ENCODE assay signal across 8 mouse cellular contexts in genomic region chr4:114986591-114987432, GRCm38 (mm10). TPM values are rescaled to one million over a fixed set of nuclear protein-coding genes. Genes with fewer than 3 reads are reported as not detected.
DNase-seq lines count a peak whose midpoint lies in the region; ATAC-seq and TF ChIP-seq lines count a peak whose summit lies in the region.

Gene Cmpk1, minus strand, starts transcription at chr4:114987241.

- WGBS in embryonic facial prominence, embryonic 13.5 days = under 1% methylated on average over 89 of the region's 93 CpGs
- WGBS in heart, adult 2 months = under 1% methylated on average over 93 of the region's 93 CpGs
- WGBS in kidney, adult 2 months = under 1% methylated on average over 88 of the region's 93 CpGs
- under 1% methylated on average over 90 of the region's 93 CpGs for WGBS in limb, embryonic 11.5 days
- WGBS in midbrain, embryonic 13.5 days = under 1% methylated on average over 86 of the region's 93 CpGs

- peak within 1 kb of the TSS; percentile 81 for H3K4me3 ChIP-seq in embryonic facial prominence, embryonic 13.5 days
- peak within 1 kb of the TSS; percentile 70 for H3K4me3 ChIP-seq in heart, adult 2 months
- peak within 1 kb of the TSS; percentile 95 for H3K4me3 ChIP-seq in kidney, adult 2 months (ENCODE audit: insufficient read depth, low read depth, low read length)
- H3K4me3 ChIP-seq in limb, embryonic 11.5 days (ENCODE audit: low read depth, low read length) = peak within 1 kb of the TSS; percentile 90
- H3K4me3 ChIP-seq in midbrain, embryonic 13.5 days (replicated peaks) = peak within 1 kb of the TSS; percentile 71

- TF ChIP-seq POLR2A in heart, adult 2 months (IDR thresholded peaks at IDR 0.05; ENCODE audit: insufficient read depth, low read depth, low read length) = peak; percentile 86
- TF ChIP-seq POLR2A in kidney, adult 2 months (IDR thresholded peaks at IDR 0.05; ENCODE audit: low read depth, low read length) = peak; percentile 54

- DNase-seq in 416B (ENCODE audit: low read depth) = peak; percentile 87
- peak; percentile 62 to 68 for DNase-seq in adrenal gland, postnatal 4 days (ENCODE audit: low spot score in 2 of 2)
- DNase-seq in heart, adult 2 months = peak; percentile 92
- DNase-seq in kidney, adult 2 months = peak; percentile 92
- peak; percentile 85 for DNase-seq in limb, embryonic 11.5 days (ENCODE audit: low spot score)
- DNase-seq in spleen, adult 12 weeks (ENCODE audit: low spot score) = peak; percentile 73

- no peak for TF ChIP-seq CTCF in heart, adult 2 months (IDR thresholded peaks at IDR 0.05)
- no peak for TF ChIP-seq CTCF in kidney, adult 2 months (conservative IDR thresholded peaks at IDR 0.05; ENCODE audit: insufficient read depth, insufficient read length, low read depth, low read length)

- no peaks in the 10 kb centered on the region for H3K27me3 ChIP-seq in embryonic facial prominence, embryonic 13.5 days
- H3K27me3 ChIP-seq in heart, adult 2 months (ENCODE audit: control insufficient read depth, insufficient read depth, low read length) = no peaks in the 10 kb centered on the region
- no peaks in the 10 kb centered on the region for H3K27me3 ChIP-seq in kidney, adult 2 months (replicated peaks; ENCODE audit: control insufficient read depth, insufficient read depth, low read length)
- no peaks in the 10 kb centered on the region for H3K27me3 ChIP-seq in limb, embryonic 11.5 days (ENCODE audit: control insufficient read depth, insufficient read depth, low read length)
- H3K27me3 ChIP-seq in midbrain, embryonic 13.5 days = peaks cover 3% of the 10 kb centered on the region; the same call in 1 of the 2 replicates

- ATAC-seq in embryonic facial prominence, embryonic 13.5 days (ENCODE audit: insufficient number of reproducible peaks, insufficient read depth, low FRiP score, low TSS enrichment, low read depth) = peak; percentile 95
- ATAC-seq in limb, embryonic 11.5 days (ENCODE audit: insufficient number of reproducible peaks, low FRiP score, low TSS enrichment, low read depth) = peak; percentile 96
- ATAC-seq in midbrain, embryonic 13.5 days = peak; percentile 98

- H3K9me3 ChIP-seq in embryonic facial prominence, embryonic 13.5 days = no peaks in the 10 kb centered on the region
- H3K9me3 ChIP-seq in limb, embryonic 11.5 days (ENCODE audit: control insufficient read depth, low read length) = no peaks in the 10 kb centered on the region
- H3K9me3 ChIP-seq in midbrain, embryonic 13.5 days = no peaks in the 10 kb centered on the region

- H3K9ac ChIP-seq in embryonic facial prominence, embryonic 13.5 days = peak within 1 kb of the TSS; percentile 95
- peak within 1 kb of the TSS; percentile 99 for H3K9ac ChIP-seq in heart, adult 2 months (ENCODE audit: low read depth, low read length)
- H3K9ac ChIP-seq in limb, embryonic 11.5 days (ENCODE audit: low read length) = peak within 1 kb of the TSS; percentile 90
- peak within 1 kb of the TSS; percentile 94 for H3K9ac ChIP-seq in midbrain, embryonic 13.5 days (replicated peaks)

- TF ChIP-seq EP300 in heart, adult 2 months (IDR thresholded peaks at IDR 0.05; ENCODE audit: insufficient read depth, low read depth, low read length) = no peak

- peaks cover 10% of the 10 kb centered on the region for H3K4me1 ChIP-seq in embryonic facial prominence, embryonic 13.5 days
- peaks cover 5% of the 10 kb centered on the region for H3K4me1 ChIP-seq in heart, adult 2 months (ENCODE audit: control insufficient read depth, insufficient read depth, low read length)
- H3K4me1 ChIP-seq in kidney, adult 2 months (ENCODE audit: control insufficient read depth, insufficient read depth, low read length) = peaks cover 12% of the 10 kb centered on the region; the same call in 1 of the 2 replicates
- no peaks in the 10 kb centered on the region for H3K4me1 ChIP-seq in limb, embryonic 11.5 days (ENCODE audit: control insufficient read depth, insufficient read depth, low read length)
- H3K4me1 ChIP-seq in midbrain, embryonic 13.5 days (replicated peaks) = peaks cover 27% of the 10 kb centered on the region

- peak within 1 kb of the TSS; percentile 70 for H3K4me2 ChIP-seq in embryonic facial prominence, embryonic 13.5 days
- peak within 1 kb of the TSS; percentile 47 for H3K4me2 ChIP-seq in limb, embryonic 11.5 days (ENCODE audit: low read depth, severe bottlenecking)
- H3K4me2 ChIP-seq in midbrain, embryonic 13.5 days (replicated peaks) = peak within 1 kb of the TSS; percentile 80

- intact Hi-C loops in heart, adult 2 months (cut with DNase I) = loop anchor here (5.0 kb wide), 1 partner anchor 80 kb away; the partner anchor contains the start of gene Foxd2

- no peaks in the 10 kb centered on the region for H3K36me3 ChIP-seq in embryonic facial prominence, embryonic 13.5 days
- peaks cover 12% of the 10 kb centered on the region for H3K36me3 ChIP-seq in heart, adult 2 months (ENCODE audit: control insufficient read depth, insufficient read depth, low read length)
- H3K36me3 ChIP-seq in kidney, adult 2 months (ENCODE audit: control insufficient read depth, insufficient read depth, low read length) = no peaks in the 10 kb centered on the region
- no peaks in the 10 kb centered on the region for H3K36me3 ChIP-seq in limb, embryonic 11.5 days (ENCODE audit: control insufficient read depth, insufficient read depth, low read length)
- H3K36me3 ChIP-seq in midbrain, embryonic 13.5 days = no peaks in the 10 kb centered on the region

- H3K79me2 ChIP-seq in heart, adult 2 months (replicated peaks; ENCODE audit: control insufficient read depth, insufficient read depth, low read length) = peaks cover 2% of the 10 kb centered on the region; the same call in 1 of the 2 replicates

- H3K27ac ChIP-seq in embryonic facial prominence, embryonic 13.5 days = peak within 1 kb of the TSS; percentile 99
- peak within 1 kb of the TSS; percentile 98 for H3K27ac ChIP-seq in heart, adult 2 months
- H3K27ac ChIP-seq in kidney, adult 2 months (ENCODE audit: insufficient read depth, low read depth, low read length) = peak within 1 kb of the TSS; percentile 100
- peak within 1 kb of the TSS; percentile 97 for H3K27ac ChIP-seq in limb, embryonic 11.5 days (replicated peaks; ENCODE audit: low read depth, low read length)
- H3K27ac ChIP-seq in midbrain, embryonic 13.5 days = peak within 1 kb of the TSS; percentile 100

RNA-seq across cellular contexts. Expression of gene Cmpk1, which starts in this region (rescaled TPM):
- total RNA-seq in adrenal gland, postnatal 4 days (2021) = 10 to 100 TPM; 83.4 to 87.0 TPM
- polyA plus RNA-seq in embryonic facial prominence, embryonic 13.5 days (2015; fragmentation: Nextera tagmentation; extraction: Ambion mirVana) = 99.5 and 103 TPM in 2 replicates
- total RNA-seq in heart, adult 2 months (2021) = 10 to 100 TPM; 32.2 to 37.2 TPM
- 7.2 and 12.2 TPM in 2 replicates for polyA plus RNA-seq in heart, adult 2 months (2012; rRNA removed)
- 26.1 and 26.3 TPM in 2 replicates for polyA plus RNA-seq in kidney, adult 2 months (2012; rRNA removed)
- polyA plus RNA-seq in limb, embryonic 11.5 days (2014; fragmentation: Nextera tagmentation; extraction: Ambion mirVana) = 83.6 and 87.4 TPM in 2 replicates
- 163 TPM in 2 replicates for polyA plus RNA-seq in midbrain, embryonic 13.5 days (2015; fragmentation: Nextera tagmentation; extraction: Ambion mirVana)

Comparison
In these comparisons a context has a peak if more than half of its experiments do, and no peak if none do; other contexts are left out.
1. Peak in every context shown above with its lines: DNase-seq, ATAC-seq, H3K4me3 ChIP-seq and H3K27ac ChIP-seq.